Mouse (Mus musculus) embryo, embryonic 10 days (tissue): ENCODE measurements around the gene Nell2.
"Not testable (repeated sequence)": the region's sequence is repeated elsewhere in the genome, so short reads cannot be mapped to it uniquely, and the experiment has no call there.

Experiments
- DNase-seq: peaks from one replicate; pipeline ENCODE4 v3.0.0-alpha.2; 2015; ENCODE audit warnings: low spot score

The Nell2 gene

GRCm38 (mm10) chr15:95237021-95237420 lies 291.3 kb downstream of the Nell2 start:
- not testable (repeated sequence) for DNase-seq

GRCm38 (mm10) chr15:95236509-95236908 lies 291.9 kb downstream of the Nell2 start:
- DNase-seq, result no peak

GRCm38 (mm10) chr15:95231171-95231570 lies 297.2 kb downstream of the Nell2 start:
- peak; percentile 13 for DNase-seq

GRCm38 (mm10) chr15:95216640-95217365 lies 311.6 kb downstream of the Nell2 start:
- DNase-seq, result no peak

GRCm38 (mm10) chr15:95210551-95210950 lies 317.8 kb downstream of the Nell2 start:
- peak; percentile 31 for DNase-seq

- no peak for DNase-seq
Measured at GRCm38 (mm10) chr15:95209186-95209585, 319.2 kb downstream of the Nell2 start.

- no peak for DNase-seq
Measured at GRCm38 (mm10) chr15:95193661-95194280, 334.6 kb downstream of the Nell2 start.

GRCm38 (mm10) chr15:95192951-95193350 lies 335.4 kb downstream of the Nell2 start:
- no peak for DNase-seq

GRCm38 (mm10) chr15:95186226-95186625 lies 342.1 kb downstream of the Nell2 start:
- DNase-seq, result no peak

GRCm38 (mm10) chr15:95185419-95185818 lies 342.9 kb downstream of the Nell2 start:
- DNase-seq, result no peak

- no peak for DNase-seq
Measured at GRCm38 (mm10) chr15:95183450-95183849, 344.9 kb downstream of the Nell2 start.

- peak; percentile 9 for DNase-seq
Measured at GRCm38 (mm10) chr15:95156828-95157227, 371.5 kb downstream of the Nell2 start.

GRCm38 (mm10) chr15:95145118-95145517 lies 383.2 kb downstream of the Nell2 start:
- DNase-seq, result no peak

- no peak for DNase-seq
Measured at GRCm38 (mm10) chr15:95144131-95144530, 384.2 kb downstream of the Nell2 start.

GRCm38 (mm10) chr15:95138709-95139409 lies 389.5 kb downstream of the Nell2 start:
- no peak for DNase-seq

- DNase-seq, result no peak
Measured at GRCm38 (mm10) chr15:95137018-95137810, 391.1 kb downstream of the Nell2 start.

GRCm38 (mm10) chr15:95135926-95136609 lies 392.3 kb downstream of the Nell2 start:
- DNase-seq, result no peak

- no peak for DNase-seq
Measured at GRCm38 (mm10) chr15:95131401-95131800, 397.0 kb downstream of the Nell2 start.

GRCm38 (mm10) chr15:95108626-95109025 lies 419.7 kb downstream of the Nell2 start:
- no peak for DNase-seq

- no peak for DNase-seq
Measured at GRCm38 (mm10) chr15:95107246-95107809, 421.0 kb downstream of the Nell2 start.

- no peak for DNase-seq
Measured at GRCm38 (mm10) chr15:95101522-95101921, 426.8 kb downstream of the Nell2 start.
